Mouse (Mus musculus) urinary bladder, postnatal 0 days (tissue): ENCODE measurements around the gene Ccdc61. TPM values are rescaled to one million over a fixed set of nuclear protein-coding genes. Genes with fewer than 3 reads are reported as not detected.

Experiments
- polyA plus RNA-seq: library from polyadenylated mRNA; unstranded; fragments of >200 nt; fragmentation: Nextera tagmentation; extraction: Ambion mirVana; gene quantifications from 2 replicates; pipeline ENCODE4 v1.2.1, GENCODE M21; 2015

The Ccdc61 gene
- 11.8 and 12.3 TPM in 2 replicates for polyA plus RNA-seq

DNA sequence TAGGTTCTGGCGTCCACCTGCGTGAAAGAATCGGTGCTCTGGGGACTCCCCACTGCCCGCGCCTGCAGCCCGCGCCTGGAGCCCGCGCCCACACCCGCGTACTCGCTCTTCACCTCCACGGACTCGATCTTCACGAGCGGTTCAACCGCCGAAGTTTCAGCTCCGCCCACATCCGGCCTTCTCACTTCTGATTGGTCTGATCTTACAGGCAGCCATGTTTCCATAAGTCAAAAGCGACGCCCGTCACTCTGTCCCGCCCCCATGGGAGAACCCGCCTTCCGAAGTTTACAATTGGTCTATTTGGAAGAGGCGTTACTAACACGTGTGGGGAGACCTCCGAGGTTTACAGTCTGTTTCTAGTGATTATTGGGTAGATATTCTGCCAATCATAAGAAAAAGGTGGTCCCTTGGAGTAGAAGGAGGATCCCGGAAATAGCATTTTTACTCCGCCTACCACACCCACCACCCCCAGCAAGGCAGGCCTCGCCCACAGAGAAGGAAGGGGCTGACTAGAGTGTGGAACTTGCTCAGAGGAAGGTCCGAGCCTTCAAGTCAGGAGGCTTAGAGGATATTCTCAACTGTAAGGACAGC, at the start of gene Ccdc61:
Gene Ccdc61, minus strand, starts transcription at position 175 of the 591 bp plus-strand sequence.

DNA sequence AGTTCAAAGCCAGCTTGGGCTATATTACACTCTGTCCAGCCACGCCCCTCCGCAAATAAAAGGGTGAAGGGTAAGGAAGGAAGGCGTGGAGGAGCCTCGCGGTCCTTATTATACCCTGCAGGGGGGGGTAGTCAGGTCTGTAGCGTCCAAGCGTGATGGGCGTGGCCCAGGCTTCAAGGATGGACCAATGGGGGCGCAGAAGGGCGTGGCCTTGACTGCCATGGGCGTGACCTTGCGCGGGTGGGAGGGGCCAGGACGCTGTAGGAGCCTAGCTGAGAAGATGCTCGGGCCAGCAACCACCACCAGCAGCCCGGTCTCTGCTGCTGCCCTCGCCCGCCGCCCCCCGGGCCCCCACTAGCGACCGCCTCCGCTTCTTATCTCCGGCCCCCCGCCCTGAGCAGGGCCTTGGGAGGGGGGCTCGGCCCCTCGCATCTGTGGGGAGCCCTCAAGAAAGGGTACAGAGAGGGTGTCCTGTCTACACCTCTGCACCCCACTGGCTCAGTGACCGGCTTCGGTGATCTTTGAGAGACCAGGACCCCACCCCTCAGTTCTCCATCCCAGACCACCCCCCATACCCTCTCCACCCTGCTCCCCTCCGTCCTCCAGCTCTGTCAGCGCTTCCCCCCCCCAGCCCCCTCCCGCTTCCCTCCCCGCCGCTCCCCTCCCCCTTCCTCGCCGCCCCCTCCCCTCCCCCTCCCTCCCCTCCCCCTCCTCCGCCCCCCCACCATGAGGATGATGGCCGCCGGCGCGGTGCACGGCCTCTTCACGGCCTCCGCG, 15.1 kb upstream of the Ccdc61 start, which contains the start of gene Nova2:
Gene Nova2, plus strand, starts transcription at position 727 of the 777 bp plus-strand sequence.

DNA sequence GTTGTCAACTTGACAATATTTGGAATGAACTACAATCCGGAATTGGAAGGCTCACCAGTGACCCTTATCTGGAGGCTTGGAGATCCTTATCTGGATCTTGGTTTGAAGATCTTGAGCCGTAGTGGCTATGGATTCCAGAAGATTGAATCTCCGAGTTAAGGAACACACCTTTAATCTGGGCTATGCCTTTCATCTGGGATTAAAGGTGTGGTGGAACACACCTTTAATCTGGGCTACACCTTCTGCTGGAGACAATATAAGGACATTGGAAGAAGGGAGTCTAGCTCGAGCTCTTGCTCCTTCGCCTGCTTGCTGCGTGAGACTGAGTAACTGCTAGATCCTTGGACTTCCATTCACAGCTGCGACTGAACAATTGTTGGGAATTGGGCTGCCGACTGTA, 39.2 kb downstream of the Ccdc61 start, which contains the start of gene Pglyrp1:
Gene Pglyrp1, plus strand, starts transcription at position 301 of the 400 bp plus-strand sequence.

Other genes starting within 250 kb of the Ccdc61 start
- gene Psg20, start 224.2 kb downstream of the Ccdc61 start, polyA plus RNA-seq: not detected in 2 replicates
- gene Psg22, start 192.3 kb downstream of the Ccdc61 start, polyA plus RNA-seq: not detected in 2 replicates
- not detected in 2 replicates for gene Psg19, start 111.9 kb downstream of the Ccdc61 start, polyA plus RNA-seq
- gene Psg17, start 88.8 kb downstream of the Ccdc61 start, polyA plus RNA-seq: 0.06 and 0.10 TPM in 2 replicates
- gene Mill2, start 70.4 kb downstream of the Ccdc61 start, polyA plus RNA-seq: 2.6 and 3.1 TPM in 2 replicates
- gene Pglyrp1, start 39.1 kb downstream of the Ccdc61 start, polyA plus RNA-seq: 2.7 and 5.1 TPM in 2 replicates
- 0.19 and 0.20 TPM in 2 replicates for gene Nova2, start 15.5 kb upstream of the Ccdc61 start, polyA plus RNA-seq
- not detected in 2 replicates for gene Nanos2, start 77.0 kb upstream of the Ccdc61 start, polyA plus RNA-seq
- 2.3 and 2.4 TPM in 2 replicates for gene Mypop, start 80.8 kb upstream of the Ccdc61 start, polyA plus RNA-seq
- gene Irf2bp1, start 93.6 kb upstream of the Ccdc61 start, polyA plus RNA-seq: 7.5 and 8.1 TPM in 2 replicates
- gene Foxa3, start 113.1 kb upstream of the Ccdc61 start, polyA plus RNA-seq: not detected in 2 replicates
- gene Sympk, start 114.0 kb upstream of the Ccdc61 start, polyA plus RNA-seq: 10.3 and 10.6 TPM in 2 replicates
- not detected in 2 replicates for gene Rsph6a, start 144.3 kb upstream of the Ccdc61 start, polyA plus RNA-seq
- 7.3 and 9.4 TPM in 2 replicates for gene Dmwd, start 165.8 kb upstream of the Ccdc61 start, polyA plus RNA-seq
- gene Dmpk, start 173.4 kb upstream of the Ccdc61 start, polyA plus RNA-seq: 567 and 705 TPM in 2 replicates
- gene Six5, start 184.2 kb upstream of the Ccdc61 start, polyA plus RNA-seq: 28.4 and 30.6 TPM in 2 replicates
- gene Gm4969, start 208.0 kb upstream of the Ccdc61 start, polyA plus RNA-seq: 0.71 and 1.3 TPM in 2 replicates
- gene Fbxo46, start 209.4 kb upstream of the Ccdc61 start, polyA plus RNA-seq: 5.8 and 6.1 TPM in 2 replicates
- 11.9 and 12.2 TPM in 2 replicates for gene Qpctl, start 238.9 kb upstream of the Ccdc61 start, polyA plus RNA-seq
- gene Snrpd2, start 239.3 kb upstream of the Ccdc61 start, polyA plus RNA-seq: 189 and 191 TPM in 2 replicates